17 mouse cellular contexts compared by ENCODE assay signal in the genomic region with DNA sequence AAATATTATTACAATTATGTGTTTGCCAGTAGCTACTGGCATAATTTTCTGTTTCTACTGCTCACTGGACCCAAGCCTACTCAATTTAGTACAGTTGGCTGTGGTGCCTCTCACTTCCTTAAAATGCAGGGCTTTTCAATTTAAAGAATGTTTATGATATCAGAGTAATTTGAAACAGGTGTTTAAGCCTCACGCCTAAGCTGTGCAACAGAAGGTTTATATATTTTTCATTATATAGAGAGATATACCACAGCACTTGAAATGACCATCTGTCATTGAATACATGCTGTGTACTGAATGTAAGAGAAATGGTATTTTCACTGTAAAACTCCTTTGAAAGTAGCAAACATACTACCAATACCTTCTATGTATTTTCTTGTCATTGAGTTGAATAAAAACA.
"Had no signal": no experiment of that assay in that cellular context is flagged by ENCODE, and none has a peak within 500 bp of the region (broad histone marks: within the 10 kb centered on the region; RNA-seq: fewer than 3 reads in every experiment).

No protein-coding gene starts in this region.

- ATAC-seq: liver, postnatal 0 days; lung, postnatal 0 days; midbrain, embryonic 13.5 days had no signal

- H3K9ac ChIP-seq: kidney, embryonic 15.5 days; limb, embryonic 15.5 days; liver, embryonic 14.5 days; liver, postnatal 0 days; lung, embryonic 14.5 days; midbrain, embryonic 13.5 days had no signal

- H3K4me2 ChIP-seq: kidney, embryonic 15.5 days; limb, embryonic 15.5 days; liver, embryonic 11.5 days; lung, embryonic 14.5 days; midbrain, embryonic 13.5 days had no signal

- H3K27me3 ChIP-seq: kidney, embryonic 15.5 days; limb, embryonic 15.5 days; megakaryocyte, embryonic 14.5 days; midbrain, embryonic 13.5 days had no signal

- H3K4me1 ChIP-seq: kidney, embryonic 15.5 days; limb, embryonic 15.5 days; megakaryocyte, embryonic 14.5 days; midbrain, embryonic 10.5 days; midbrain, embryonic 13.5 days had no signal

- DNase-seq: kidney, adult 8-10 months; kidney, postnatal 10 days; kidney, postnatal 36 days; layer of hippocampus, postnatal 36 days; liver, postnatal 0 days; lung, embryonic 14.5 days; thymus, adult 18-20 months; thymus, postnatal 36 days had no signal

- H3K27ac ChIP-seq: kidney, embryonic 15.5 days; left cerebral cortex, adult 2 months; limb, embryonic 15.5 days; liver, embryonic 14.5 days; midbrain, embryonic 10.5 days; midbrain, embryonic 13.5 days had no signal

- H3K36me3 ChIP-seq: kidney, embryonic 15.5 days; limb, embryonic 15.5 days; midbrain, embryonic 10.5 days; midbrain, embryonic 13.5 days had no signal

- H3K4me3 ChIP-seq: kidney, embryonic 15.5 days; left cerebral cortex, adult 2 months; limb, embryonic 15.5 days; megakaryocyte, embryonic 14.5 days; midbrain, embryonic 10.5 days; midbrain, embryonic 13.5 days had no signal

- H3K9me3 ChIP-seq: kidney, embryonic 15.5 days; limb, embryonic 15.5 days; megakaryocyte, embryonic 14.5 days; midbrain, embryonic 10.5 days; midbrain, embryonic 13.5 days had no signal
